Mouse (Mus musculus) stomach, postnatal 0 days (tissue): ENCODE results near the gene Tepsin.

Source experiments
- CTCF ChIP-seq: IDR thresholded peaks from 2 replicates; pipeline ENCODE4 v1.5.1; 2016; ENCODE audit warnings: antibody characterized with exemption, low read depth, mild to moderate bottlenecking, moderate library complexity
- EP300 ChIP-seq: optimal IDR thresholded peaks from 2 replicates; pipeline ENCODE3; 2016; ENCODE audit warnings: antibody characterized with exemption

DNA sequence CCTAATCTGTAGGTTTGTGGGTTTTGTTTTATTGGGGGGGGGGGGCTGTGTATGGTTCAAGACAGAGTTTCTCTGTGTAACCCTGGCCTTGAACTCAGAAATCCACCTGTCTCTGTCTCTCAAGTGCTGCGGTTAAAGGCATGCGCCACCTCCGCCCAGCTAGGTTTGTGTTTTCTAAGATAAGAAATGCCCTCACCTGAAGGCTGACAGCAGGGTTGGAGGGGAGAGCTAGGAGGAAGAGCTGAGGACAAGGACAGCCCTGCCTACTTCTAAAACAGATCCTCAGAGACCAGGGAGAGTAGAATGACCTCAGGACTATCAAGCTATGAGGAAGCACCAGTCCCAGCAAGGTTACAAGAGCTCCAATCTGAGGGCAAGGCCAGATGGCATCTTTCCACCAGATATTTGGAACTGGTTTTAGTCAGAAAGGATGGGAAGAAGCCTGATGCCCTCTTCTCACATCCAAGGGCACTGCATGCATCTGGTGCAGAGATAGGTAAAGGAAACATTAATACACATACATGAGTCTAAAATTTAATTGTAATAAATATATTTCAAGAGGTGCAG lies 5.0 kb upstream of the Tepsin start:
- TF ChIP-seq CTCF (no peak), EP300 (no peak)
